ENCODE assay signal across 15 mouse cellular contexts in genomic region chr6:50809669-50809983, GRCm38 (mm10).
DNase-seq lines count a peak whose midpoint lies in the region; ATAC-seq and TF ChIP-seq lines count a peak whose summit lies in the region.
"Had no signal": no experiment of that assay in that cellular context is flagged by ENCODE, and none has a peak within 500 bp of the region (broad histone marks: within the 10 kb centered on the region; RNA-seq: fewer than 3 reads in every experiment).

No protein-coding gene starts in this region.

- 57% methylated on average over 4 of the region's 4 CpGs for WGBS in forebrain, embryonic 10.5 days
- WGBS in forebrain, embryonic 11.5 days: 62% methylated on average over 4 of the region's 4 CpGs
- 8% methylated on average over 4 of the region's 4 CpGs for WGBS in kidney, embryonic 15.5 days
- 30% methylated on average over 4 of the region's 4 CpGs for WGBS in embryonic facial prominence, embryonic 13.5 days
- WGBS in limb, embryonic 15.5 days: 39% methylated on average over 4 of the region's 4 CpGs
- 37% methylated on average over 4 of the region's 4 CpGs for WGBS in liver, postnatal 0 days (ENCODE audit: insufficient replicate concordance)

- no peaks in the 10 kb centered on the region for H3K36me3 ChIP-seq in forebrain, embryonic 10.5 days (replicated peaks)
- no peaks in the 10 kb centered on the region for H3K36me3 ChIP-seq in forebrain, embryonic 11.5 days (ENCODE audit: control insufficient read depth, insufficient read depth, low read length)
- no peaks in the 10 kb centered on the region for H3K36me3 ChIP-seq in kidney, embryonic 15.5 days
- H3K36me3 ChIP-seq in embryonic facial prominence, embryonic 13.5 days: no peaks in the 10 kb centered on the region
- H3K36me3 ChIP-seq in limb, embryonic 15.5 days: no peaks in the 10 kb centered on the region
- H3K36me3 ChIP-seq in liver, postnatal 0 days (replicated peaks; ENCODE audit: insufficient read depth, low read length): no peaks in the 10 kb centered on the region
- H3K36me3 ChIP-seq: forebrain, embryonic 12.5 days; G1E; liver, embryonic 15.5 days had no signal

- no peak overlapping the region for H3K9ac ChIP-seq in forebrain, embryonic 11.5 days (ENCODE audit: low read length)
- no peak overlapping the region for H3K9ac ChIP-seq in kidney, embryonic 15.5 days
- no peak overlapping the region for H3K9ac ChIP-seq in embryonic facial prominence, embryonic 13.5 days
- no peak overlapping the region for H3K9ac ChIP-seq in limb, embryonic 15.5 days
- H3K9ac ChIP-seq in liver, postnatal 0 days (replicated peaks): no peak overlapping the region
- H3K9ac ChIP-seq: forebrain, embryonic 12.5 days; liver, embryonic 15.5 days had no signal

- peak overlapping the region; percentile 4; the same call in 1 of the 2 replicates for H3K27ac ChIP-seq in forebrain, embryonic 10.5 days
- H3K27ac ChIP-seq in forebrain, embryonic 11.5 days (ENCODE audit: low read depth, low read length): no peak overlapping the region
- peak overlapping the region; percentile 91 for H3K27ac ChIP-seq in kidney, embryonic 15.5 days
- peak overlapping the region; percentile 80 for H3K27ac ChIP-seq in embryonic facial prominence, embryonic 13.5 days
- peak overlapping the region; percentile 5; the same call in 1 of the 2 replicates for H3K27ac ChIP-seq in limb, embryonic 15.5 days
- no peak overlapping the region for H3K27ac ChIP-seq in liver, postnatal 0 days (ENCODE audit: low read depth)
- H3K27ac ChIP-seq: forebrain, embryonic 12.5 days; liver, embryonic 15.5 days had no signal

- no peak for TF ChIP-seq CTCF in liver, postnatal 0 days (IDR thresholded peaks at IDR 0.05; ENCODE audit: low read depth)

- H3K4me3 ChIP-seq in forebrain, embryonic 10.5 days: no peak overlapping the region
- H3K4me3 ChIP-seq in forebrain, embryonic 11.5 days (ENCODE audit: low read depth, low read length): no peak overlapping the region
- no peak overlapping the region for H3K4me3 ChIP-seq in kidney, embryonic 15.5 days (replicated peaks)
- no peak overlapping the region for H3K4me3 ChIP-seq in embryonic facial prominence, embryonic 13.5 days
- H3K4me3 ChIP-seq in limb, embryonic 15.5 days: no peak overlapping the region
- H3K4me3 ChIP-seq in liver, postnatal 0 days (ENCODE audit: low read depth, low read length): no peak overlapping the region
- H3K4me3 ChIP-seq: forebrain, embryonic 12.5 days; liver, embryonic 15.5 days; megakaryocyte, embryonic 14.5 days had no signal

- H3K4me2 ChIP-seq in forebrain, embryonic 11.5 days (ENCODE audit: low read depth, low read length, severe bottlenecking): no peak overlapping the region
- peak overlapping the region; percentile 40 for H3K4me2 ChIP-seq in kidney, embryonic 15.5 days
- H3K4me2 ChIP-seq in embryonic facial prominence, embryonic 13.5 days: no peak overlapping the region
- no peak overlapping the region for H3K4me2 ChIP-seq in limb, embryonic 15.5 days
- no peak overlapping the region for H3K4me2 ChIP-seq in liver, postnatal 0 days (ENCODE audit: low read depth, low read length)
- H3K4me2 ChIP-seq: forebrain, embryonic 12.5 days; liver, embryonic 15.5 days had no signal

- peaks cover 38% of the 10 kb centered on the region for H3K4me1 ChIP-seq in forebrain, embryonic 10.5 days
- H3K4me1 ChIP-seq in forebrain, embryonic 11.5 days (replicated peaks; ENCODE audit: control insufficient read depth, insufficient read depth, low read length): no peaks in the 10 kb centered on the region
- H3K4me1 ChIP-seq in kidney, embryonic 15.5 days: peaks cover 57% of the 10 kb centered on the region
- peaks cover 57% of the 10 kb centered on the region for H3K4me1 ChIP-seq in embryonic facial prominence, embryonic 13.5 days
- peaks cover 32% of the 10 kb centered on the region for H3K4me1 ChIP-seq in limb, embryonic 15.5 days
- H3K4me1 ChIP-seq in liver, postnatal 0 days (ENCODE audit: insufficient read depth): no peaks in the 10 kb centered on the region
- H3K4me1 ChIP-seq: liver, embryonic 15.5 days; megakaryocyte, embryonic 14.5 days had no signal

- no peak for TF ChIP-seq EP300 in liver, postnatal 0 days (IDR thresholded peaks at IDR 0.05; ENCODE audit: low read depth)

- ATAC-seq in forebrain, embryonic 11.5 days (replicated peaks; ENCODE audit: low FRiP score): no peak
- peak; percentile 12; the same call in 1 of the 2 replicates for ATAC-seq in kidney, embryonic 15.5 days (replicated peaks; ENCODE audit: low FRiP score)
- ATAC-seq in embryonic facial prominence, embryonic 13.5 days (ENCODE audit: insufficient number of reproducible peaks, insufficient read depth, low FRiP score, low TSS enrichment, low read depth): no peak
- no peak for ATAC-seq in limb, embryonic 15.5 days (ENCODE audit: insufficient number of reproducible peaks, low FRiP score, low TSS enrichment, low read depth)
- no peak for ATAC-seq in liver, postnatal 0 days
- ATAC-seq: activated CD4-positive, CD25-positive, alpha-beta regulatory T cell, adult 4 months had no signal

- peaks cover 46% of the 10 kb centered on the region for H3K27me3 ChIP-seq in forebrain, embryonic 10.5 days (ENCODE audit: poor library complexity, severe bottlenecking)
- H3K27me3 ChIP-seq in forebrain, embryonic 11.5 days (ENCODE audit: control insufficient read depth, insufficient read depth, low read length): peaks cover 12% of the 10 kb centered on the region
- no peaks in the 10 kb centered on the region for H3K27me3 ChIP-seq in kidney, embryonic 15.5 days
- no peaks in the 10 kb centered on the region; the same call in 1 of the 2 replicates for H3K27me3 ChIP-seq in embryonic facial prominence, embryonic 13.5 days
- H3K27me3 ChIP-seq in limb, embryonic 15.5 days: peaks cover 26% of the 10 kb centered on the region
- 0 out of 2 replicates have a peak, but pooled peaks cover 3% of the 10 kb centered on the region for H3K27me3 ChIP-seq in liver, postnatal 0 days (ENCODE audit: insufficient read depth, low read length)

- DNase-seq in forebrain, embryonic 10.5 days (ENCODE audit: extremely low spot score, low spot score): no peak
- DNase-seq in forebrain, embryonic 11.5 days (ENCODE audit: low spot score): no peak
- no peak for DNase-seq in kidney, adult 18-20 months
- no peak for DNase-seq in T-cell, adult 2 months (ENCODE audit: low spot score)
- DNase-seq in liver, postnatal 0 days: no peak
- DNase-seq: cerebellum, postnatal 14 days; gastrocnemius, postnatal 36 days had no signal

- no peaks in the 10 kb centered on the region for H3K9me3 ChIP-seq in forebrain, embryonic 10.5 days
- no peaks in the 10 kb centered on the region for H3K9me3 ChIP-seq in forebrain, embryonic 11.5 days (ENCODE audit: control insufficient read depth, low read length)
- no peaks in the 10 kb centered on the region for H3K9me3 ChIP-seq in kidney, embryonic 15.5 days (replicated peaks)
- H3K9me3 ChIP-seq in embryonic facial prominence, embryonic 13.5 days: no peaks in the 10 kb centered on the region
- no peaks in the 10 kb centered on the region for H3K9me3 ChIP-seq in limb, embryonic 15.5 days
- no peaks in the 10 kb centered on the region for H3K9me3 ChIP-seq in liver, postnatal 0 days (ENCODE audit: low read length)
- H3K9me3 ChIP-seq: forebrain, embryonic 12.5 days; G1E; liver, embryonic 15.5 days; megakaryocyte, embryonic 14.5 days had no signal

Comparison
In these comparisons a context has a peak if more than half of its experiments do, and no peak if none do; other contexts are left out.
1. H3K27ac ChIP-seq: peak in forebrain, embryonic 10.5 days (single experiment), kidney, embryonic 15.5 days (single experiment), embryonic facial prominence, embryonic 13.5 days (single experiment) and limb, embryonic 15.5 days (single experiment); none in forebrain, embryonic 11.5 days (single experiment) and liver, postnatal 0 days (single experiment).